Comparison of ENCODE assay signal across 8 mouse cellular contexts in genomic region chr3:97296941-97297552, GRCm38 (mm10). TPM values are rescaled to one million over a fixed set of nuclear protein-coding genes. Genes with fewer than 3 reads are reported as not detected.
DNase-seq lines count a peak whose midpoint lies in the region; ATAC-seq and TF ChIP-seq lines count a peak whose summit lies in the region.

No protein-coding gene starts in this region.

- peak; percentile 31 for DNase-seq in ES-CJ7 (ENCODE audit: low read depth, low spot score)
- peak; percentile 48 to 70 for DNase-seq in heart, postnatal 36 days
- DNase-seq in layer of hippocampus, adult 2 months (ENCODE audit: low spot score in 2 of 2) = peak; percentile 25 to 38
- peak; percentile 74 for DNase-seq in lung, embryonic 14.5 days
- DNase-seq in thymus, postnatal 10 days (ENCODE audit: low spot score in 2 of 2) = peak; percentile 25 to 35

- peaks cover 56% of the 10 kb centered on the region for H3K4me1 ChIP-seq in forebrain, embryonic 15.5 days
- H3K4me1 ChIP-seq in lung, embryonic 14.5 days (ENCODE audit: insufficient read depth) = peaks cover 9% of the 10 kb centered on the region; the same call in 1 of the 2 replicates
- H3K4me1 ChIP-seq in neural tube, embryonic 15.5 days = peaks cover 48% of the 10 kb centered on the region

- WGBS in forebrain, embryonic 15.5 days = 2% methylated on average over 16 of the region's 16 CpGs
- 1% methylated on average over 16 of the region's 16 CpGs for WGBS in lung, embryonic 14.5 days
- 1% methylated on average over 16 of the region's 16 CpGs for WGBS in neural tube, embryonic 15.5 days

- H3K9me3 ChIP-seq in forebrain, embryonic 15.5 days = no peaks in the 10 kb centered on the region
- H3K9me3 ChIP-seq in lung, embryonic 14.5 days (ENCODE audit: low read depth, low read length) = no peaks in the 10 kb centered on the region
- no peaks in the 10 kb centered on the region for H3K9me3 ChIP-seq in neural tube, embryonic 15.5 days (replicated peaks)

- TF ChIP-seq CTCF in layer of hippocampus, adult 2 months (conservative IDR thresholded peaks at IDR 0.05) = peak; percentile 26; the same call in 1 of the 2 replicates
- peak; percentile 27 for TF ChIP-seq CTCF in lung, embryonic 14.5 days (IDR thresholded peaks at IDR 0.05; ENCODE audit: low read depth)

- H3K36me3 ChIP-seq in forebrain, embryonic 15.5 days = no peaks in the 10 kb centered on the region
- no peaks in the 10 kb centered on the region for H3K36me3 ChIP-seq in lung, embryonic 14.5 days (ENCODE audit: insufficient read depth)
- H3K36me3 ChIP-seq in neural tube, embryonic 15.5 days = no peaks in the 10 kb centered on the region

- ATAC-seq in cerebellum, adult (ENCODE audit: insufficient number of reproducible peaks, low FRiP score, low TSS enrichment) = peak; percentile 42
- peak; percentile 69 for ATAC-seq in forebrain, embryonic 15.5 days (replicated peaks)
- ATAC-seq in lung, embryonic 14.5 days (ENCODE audit: insufficient read depth) = peak; percentile 75
- peak; percentile 62 for ATAC-seq in neural tube, embryonic 15.5 days (ENCODE audit: low FRiP score)

- H3K4me2 ChIP-seq in forebrain, embryonic 15.5 days (replicated peaks) = peak overlapping the region; percentile 54
- H3K4me2 ChIP-seq in lung, embryonic 14.5 days = peak overlapping the region; percentile 90
- H3K4me2 ChIP-seq in neural tube, embryonic 15.5 days = peak overlapping the region; percentile 78

- H3K27me3 ChIP-seq in forebrain, embryonic 15.5 days = no peaks in the 10 kb centered on the region
- no peaks in the 10 kb centered on the region for H3K27me3 ChIP-seq in lung, embryonic 14.5 days (ENCODE audit: insufficient read depth, low read length)
- H3K27me3 ChIP-seq in neural tube, embryonic 15.5 days (replicated peaks) = no peaks in the 10 kb centered on the region

- peak overlapping the region; percentile 75 for H3K9ac ChIP-seq in forebrain, embryonic 15.5 days (replicated peaks)
- peak overlapping the region; percentile 84 for H3K9ac ChIP-seq in lung, embryonic 14.5 days
- H3K9ac ChIP-seq in neural tube, embryonic 15.5 days (replicated peaks) = peak overlapping the region; percentile 84

- H3K4me3 ChIP-seq in forebrain, embryonic 15.5 days = peak overlapping the region; percentile 80
- peak overlapping the region; percentile 92 for H3K4me3 ChIP-seq in layer of hippocampus, adult 2 months
- H3K4me3 ChIP-seq in lung, embryonic 14.5 days (ENCODE audit: low read depth, low read length) = peak overlapping the region; percentile 63
- peak overlapping the region; percentile 73 for H3K4me3 ChIP-seq in neural tube, embryonic 15.5 days (replicated peaks)

- peak overlapping the region; percentile 99 for H3K27ac ChIP-seq in forebrain, embryonic 15.5 days (replicated peaks)
- H3K27ac ChIP-seq in layer of hippocampus, adult 2 months = peak overlapping the region; percentile 99
- H3K27ac ChIP-seq in lung, embryonic 14.5 days (ENCODE audit: low read depth) = peak overlapping the region; percentile 100
- peak overlapping the region; percentile 97 for H3K27ac ChIP-seq in neural tube, embryonic 15.5 days (replicated peaks)

- intact Hi-C loops in heart, postnatal 36 days (cut with DNase I) = loop anchor here (1.0 kb wide), 1 partner anchor 69 kb away; no protein-coding TSS in a partner anchor

RNA-seq across cellular contexts. Expression of gene Bcl9, which starts 0.7 kb away (rescaled TPM):
- 111 and 113 TPM in 2 replicates for polyA plus RNA-seq in forebrain, embryonic 15.5 days (2015; fragmentation: Nextera tagmentation; extraction: Ambion mirVana)
- total RNA-seq in heart, postnatal 36 days (2021) = 10 to 100 TPM; 20.2 to 28.6 TPM
- 10 to 100 TPM; 64.7 to 67.6 TPM for total RNA-seq in layer of hippocampus, adult 2 months (2021)
- polyA plus RNA-seq in lung, embryonic 14.5 days (2014; fragmentation: Nextera tagmentation; extraction: Ambion mirVana) = 46.1 and 49.7 TPM in 2 replicates
- polyA plus RNA-seq in neural tube, embryonic 15.5 days (2015; fragmentation: Nextera tagmentation; extraction: Ambion mirVana) = 64.6 and 64.9 TPM in 2 replicates

Comparison
In these comparisons a context has a peak if more than half of its experiments do, and no peak if none do; other contexts are left out.
1. Peak in every context shown above with its lines: DNase-seq, ATAC-seq, H3K4me3 ChIP-seq and H3K27ac ChIP-seq.